Mouse (Mus musculus): ENCODE measurements at regions not wholly inside any gene's neighbourhood (a gene's known extent, or its start where the extent isn't known, plus 50 kb on each side); places are given as distances from the start of the nearest gene placed in this dataset.
"Not testable (repeated sequence)": the region's sequence is repeated elsewhere in the genome, so short reads cannot be mapped to it uniquely, and the experiment has no call there.

DNA sequence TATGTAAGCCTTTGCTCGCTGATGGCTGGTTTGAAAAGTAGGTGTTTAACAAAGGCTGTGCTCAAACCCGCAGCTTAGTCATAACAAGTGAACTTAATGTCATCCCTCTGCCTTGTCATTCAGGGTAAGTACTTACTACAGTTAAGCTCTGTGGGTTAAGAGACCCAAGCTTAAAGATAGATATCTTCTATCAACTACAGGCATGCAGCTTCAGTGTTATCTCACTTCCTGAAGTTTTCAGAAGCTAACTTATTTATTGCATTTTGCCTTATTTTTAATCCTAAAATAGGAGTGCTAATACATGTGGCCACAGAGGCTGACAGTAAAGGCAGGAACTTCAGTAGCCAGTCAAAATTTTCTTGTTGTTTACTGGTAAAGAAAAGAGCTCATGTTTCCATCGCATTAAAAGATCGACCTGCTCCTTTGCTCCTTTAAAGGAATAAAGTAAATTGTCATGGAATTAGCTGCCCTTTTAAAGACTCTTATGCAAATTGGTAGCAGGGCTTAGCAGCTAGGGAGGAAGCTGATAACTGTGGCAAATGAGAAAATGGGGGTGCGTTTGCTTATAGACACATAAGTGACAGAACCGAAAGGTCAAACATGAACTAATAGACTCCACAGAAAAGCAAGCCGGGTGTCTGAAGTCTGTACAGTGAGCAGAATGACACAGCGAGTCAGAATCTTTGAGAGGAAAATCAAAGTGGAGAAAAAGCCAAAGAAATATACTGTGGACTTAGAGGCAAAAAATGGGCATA lies 55.9 kb upstream of the Inpp4b start:
- no peaks in the 10 kb centered on the region for H3K36me3 ChIP-seq (ENCODE audit: insufficient read depth, low read length)
- H3K4me3 ChIP-seq (replicated peaks; ENCODE audit: low read length), result no peak overlapping the region
- no peaks in the 10 kb centered on the region for H3K27me3 ChIP-seq (ENCODE audit: insufficient read depth, low read length)
- no peaks in the 10 kb centered on the region for H3K9me3 ChIP-seq (ENCODE audit: low read length)
- H3K4me1 ChIP-seq (replicated peaks; ENCODE audit: low read depth, low read length), result no peaks in the 10 kb centered on the region
- TF ChIP-seq NANOG (IDR thresholded peaks at IDR 0.05; ENCODE audit: borderline replicate concordance, low read length) (no peak), CTCF (conservative IDR thresholded peaks at IDR 0.05; ENCODE audit: low read length) (no peak), POU5F1 (IDR thresholded peaks at IDR 0.05; ENCODE audit: borderline replicate concordance, low read length) (no peak)

DNA sequence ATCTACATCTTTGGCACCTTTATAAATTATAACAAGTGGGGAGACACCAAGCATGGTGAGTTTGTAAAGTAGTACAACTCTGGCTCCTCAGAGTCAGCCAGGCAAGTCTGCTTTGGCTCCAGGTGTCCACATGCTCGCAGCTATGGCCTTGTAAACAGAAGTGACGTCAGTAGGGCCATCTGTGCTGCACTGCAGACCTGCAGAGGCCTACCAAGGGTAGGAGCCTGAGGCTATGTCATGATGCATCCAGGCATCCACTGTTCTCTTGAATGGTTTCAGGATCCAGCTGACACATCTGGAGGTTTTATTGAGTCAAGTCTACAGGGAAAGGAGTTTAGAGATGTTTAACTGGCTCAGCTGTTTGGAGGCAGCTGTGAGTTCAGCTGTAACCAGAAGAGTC lies 82.3 kb upstream of the Inpp4b start:
- Histone ChIP-seq H3K4me1 (replicated peaks; ENCODE audit: low read depth, low read length) (no peaks in the 10 kb centered on the region), H3K9me3 (ENCODE audit: low read length) (0 out of 2 replicates have a peak, but pooled peaks cover 5% of the 10 kb centered on the region), H3K4me3 (replicated peaks; ENCODE audit: low read length) (no peak overlapping the region), H3K27me3 (ENCODE audit: insufficient read depth, low read length) (no peaks in the 10 kb centered on the region), H3K36me3 (ENCODE audit: insufficient read depth, low read length) (no peaks in the 10 kb centered on the region)
- no peak for TF ChIP-seq NANOG (IDR thresholded peaks at IDR 0.05; ENCODE audit: borderline replicate concordance, low read length)
- TF ChIP-seq POU5F1 (IDR thresholded peaks at IDR 0.05; ENCODE audit: borderline replicate concordance, low read length), result no peak
- TF ChIP-seq CTCF (conservative IDR thresholded peaks at IDR 0.05; ENCODE audit: low read length), result no peak

DNA sequence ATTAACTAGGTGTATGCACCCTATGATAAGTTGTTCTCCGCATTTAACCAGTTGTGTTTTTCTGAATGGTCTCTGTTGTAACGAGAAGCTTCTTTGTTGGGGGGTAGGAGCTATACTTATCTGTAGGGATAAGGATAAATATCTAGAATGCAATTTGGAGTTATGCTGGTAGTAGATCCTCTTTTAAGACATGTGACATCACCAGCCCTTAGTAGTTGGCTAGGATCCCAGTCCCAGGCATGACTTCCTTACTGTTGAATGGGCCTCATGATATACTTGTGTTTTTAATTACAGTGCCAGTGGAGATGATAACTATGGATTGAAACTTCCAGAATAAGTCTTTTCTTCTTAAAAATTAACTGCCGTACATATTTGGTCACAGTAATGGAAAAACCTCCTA lies 118.5 kb upstream of the Inpp4b start:
- H3K9me3 ChIP-seq (ENCODE audit: low read length), result no peaks in the 10 kb centered on the region
- no peak for TF ChIP-seq NANOG (IDR thresholded peaks at IDR 0.05; ENCODE audit: borderline replicate concordance, low read length)
- TF ChIP-seq CTCF (conservative IDR thresholded peaks at IDR 0.05; ENCODE audit: low read length), result no peak
- no peak for TF ChIP-seq POU5F1 (IDR thresholded peaks at IDR 0.05; ENCODE audit: borderline replicate concordance, low read length)
- no peak overlapping the region for H3K4me3 ChIP-seq (replicated peaks; ENCODE audit: low read length)
- H3K36me3 ChIP-seq (ENCODE audit: insufficient read depth, low read length), result no peaks in the 10 kb centered on the region
- no peaks in the 10 kb centered on the region for H3K27me3 ChIP-seq (ENCODE audit: insufficient read depth, low read length)
- H3K4me1 ChIP-seq (replicated peaks; ENCODE audit: low read depth, low read length), result no peaks in the 10 kb centered on the region

DNA sequence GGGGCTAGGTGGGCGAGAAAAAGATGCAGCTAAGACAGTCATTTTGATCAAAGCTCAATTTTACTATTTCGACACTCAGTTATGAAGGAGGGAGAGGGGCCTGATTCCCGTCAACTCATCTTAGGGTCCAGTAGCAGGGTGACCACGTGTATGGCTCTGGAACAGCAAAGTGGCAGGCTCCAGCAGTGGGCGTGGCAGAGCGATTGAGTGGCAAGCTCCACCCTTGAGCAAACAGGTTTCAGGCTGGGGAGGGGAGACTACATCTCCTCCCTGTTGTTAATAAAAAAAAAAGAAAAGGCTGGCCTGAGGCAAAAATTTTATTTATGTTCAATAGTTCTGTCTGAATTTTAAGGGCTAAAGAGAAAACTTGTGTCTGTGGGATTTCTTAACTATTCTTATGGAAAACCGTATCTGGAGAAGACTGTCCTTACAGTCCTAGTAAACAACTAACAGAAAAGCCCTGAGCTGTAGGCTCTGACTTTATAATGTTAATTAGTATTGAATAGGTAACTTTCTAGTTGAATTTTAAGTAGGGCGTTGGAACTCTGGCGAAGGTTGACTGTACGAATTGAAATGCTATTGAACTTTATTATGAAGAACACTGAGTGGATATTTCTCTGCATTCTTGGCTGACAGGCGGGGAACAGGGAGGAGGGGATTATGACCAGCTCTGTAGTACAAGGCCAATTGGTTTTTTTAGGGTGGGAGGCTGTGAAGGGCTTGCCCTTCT lies 155.1 kb upstream of the Inpp4b start:
- H3K4me1 ChIP-seq (replicated peaks; ENCODE audit: low read depth, low read length); H3K4me3 ChIP-seq (replicated peaks; ENCODE audit: low read length); H3K36me3 ChIP-seq (ENCODE audit: insufficient read depth, low read length); H3K27me3 ChIP-seq (ENCODE audit: insufficient read depth, low read length): not testable (repeated sequence)
- H3K9me3 ChIP-seq (ENCODE audit: low read length), result peaks cover 20% of the 10 kb centered on the region

DNA sequence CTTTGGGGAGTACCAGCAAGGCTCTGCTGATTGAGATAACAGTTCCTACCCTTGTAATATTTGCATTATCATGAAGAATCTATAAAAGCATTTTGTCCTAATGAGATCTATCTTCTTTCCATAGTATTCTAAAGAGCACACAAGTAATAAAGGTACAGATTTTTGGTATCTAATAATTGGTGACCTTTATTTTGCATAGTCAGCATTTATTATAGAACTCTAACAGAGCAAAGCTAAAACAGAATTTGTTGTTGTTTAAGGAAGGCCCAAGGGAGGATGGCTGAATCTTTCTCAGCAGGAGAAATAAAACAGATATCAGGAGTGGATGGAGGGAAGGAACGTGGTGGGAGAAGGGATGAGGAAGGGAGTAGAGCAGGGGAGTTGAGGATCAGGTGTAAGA lies 160.8 kb upstream of the Usp38 start:
- TF ChIP-seq CTCF (conservative IDR thresholded peaks at IDR 0.05; ENCODE audit: low read length), result no peak
- no peak for TF ChIP-seq NANOG (IDR thresholded peaks at IDR 0.05; ENCODE audit: borderline replicate concordance, low read length)
- no peak for TF ChIP-seq POU5F1 (IDR thresholded peaks at IDR 0.05; ENCODE audit: borderline replicate concordance, low read length)
- Histone ChIP-seq H3K4me1 (replicated peaks; ENCODE audit: low read depth, low read length) (no peaks in the 10 kb centered on the region), H3K4me3 (replicated peaks; ENCODE audit: low read length) (no peak overlapping the region), H3K9me3 (ENCODE audit: low read length) (no peaks in the 10 kb centered on the region), H3K27me3 (ENCODE audit: insufficient read depth, low read length) (no peaks in the 10 kb centered on the region), H3K36me3 (ENCODE audit: insufficient read depth, low read length) (no peaks in the 10 kb centered on the region)

DNA sequence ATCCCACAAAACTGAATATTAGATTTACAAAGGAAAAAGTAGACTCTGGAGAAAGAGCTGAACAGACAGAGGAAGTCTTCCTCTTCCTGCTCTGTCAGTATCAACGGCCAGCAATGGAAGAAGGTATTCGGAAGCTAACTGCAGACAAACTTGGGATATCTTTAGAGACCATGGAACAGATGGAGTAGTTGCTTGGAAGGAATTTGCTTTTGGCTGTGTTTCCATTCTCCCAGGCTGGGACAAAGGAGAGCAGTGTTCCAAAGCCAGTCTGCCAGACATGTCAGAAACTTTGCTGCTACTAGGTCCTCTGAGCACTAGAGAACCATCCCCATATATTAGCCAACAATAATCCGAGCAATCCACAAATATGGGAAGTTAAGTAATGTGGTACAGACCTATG lies 132.5 kb upstream of the Usp38 start:
- TF ChIP-seq NANOG (IDR thresholded peaks at IDR 0.05; ENCODE audit: borderline replicate concordance, low read length) (no peak), POU5F1 (IDR thresholded peaks at IDR 0.05; ENCODE audit: borderline replicate concordance, low read length) (no peak), CTCF (conservative IDR thresholded peaks at IDR 0.05; ENCODE audit: low read length) (no peak)
- H3K9me3 ChIP-seq (ENCODE audit: low read length), result no peaks in the 10 kb centered on the region
- H3K4me1 ChIP-seq (replicated peaks; ENCODE audit: low read depth, low read length), result no peaks in the 10 kb centered on the region
- no peak overlapping the region for H3K4me3 ChIP-seq (replicated peaks; ENCODE audit: low read length)
- no peaks in the 10 kb centered on the region for H3K36me3 ChIP-seq (ENCODE audit: insufficient read depth, low read length)
- no peaks in the 10 kb centered on the region for H3K27me3 ChIP-seq (ENCODE audit: insufficient read depth, low read length)

DNA sequence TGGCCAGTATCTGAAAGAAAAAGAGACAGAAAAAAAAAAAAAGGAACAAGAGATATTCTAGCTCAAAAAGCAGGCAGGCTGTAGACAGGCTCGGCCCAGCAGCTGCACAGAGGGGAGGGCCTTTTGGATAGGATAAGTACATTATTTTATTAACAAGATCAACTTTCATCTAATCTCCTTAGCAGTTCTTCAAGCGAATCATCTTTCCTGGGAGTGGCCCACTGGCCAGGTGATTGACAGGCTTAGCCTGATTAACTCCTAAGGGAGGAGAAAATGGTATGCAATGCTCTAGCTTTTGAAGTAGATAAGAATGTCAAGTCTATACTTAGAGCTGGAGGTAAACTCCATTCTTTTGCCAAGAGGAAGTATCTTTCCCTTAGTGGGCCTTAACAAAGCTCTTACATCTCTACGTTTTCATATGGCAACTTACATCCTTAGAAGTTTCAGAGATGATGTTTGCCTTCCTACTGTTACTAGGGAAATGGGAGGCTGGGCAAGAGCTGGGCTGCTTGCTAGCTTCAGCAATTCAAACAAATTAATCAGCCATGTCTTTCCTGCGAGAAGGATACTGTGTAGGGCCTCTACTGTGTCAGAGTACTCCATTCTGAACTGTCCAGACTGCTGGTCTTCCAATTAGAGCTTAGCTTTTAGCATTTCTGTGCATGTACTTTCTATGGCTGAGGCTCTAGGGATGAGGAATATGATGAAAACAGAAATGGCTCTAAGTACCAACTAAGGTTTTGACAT lies 92.2 kb upstream of the Usp38 start:
- H3K36me3 ChIP-seq (ENCODE audit: insufficient read depth, low read length), result no peaks in the 10 kb centered on the region
- H3K27me3 ChIP-seq (ENCODE audit: insufficient read depth, low read length), result no peaks in the 10 kb centered on the region
- H3K9me3 ChIP-seq (ENCODE audit: low read length), result no peaks in the 10 kb centered on the region
- no peak overlapping the region for H3K4me3 ChIP-seq (replicated peaks; ENCODE audit: low read length)
- H3K4me1 ChIP-seq (replicated peaks; ENCODE audit: low read depth, low read length), result 0 out of 2 replicates have a peak, but pooled peaks cover 4% of the 10 kb centered on the region
- TF ChIP-seq CTCF (conservative IDR thresholded peaks at IDR 0.05; ENCODE audit: low read length), result no peak
- TF ChIP-seq POU5F1 (IDR thresholded peaks at IDR 0.05; ENCODE audit: borderline replicate concordance, low read length), result no peak
- no peak for TF ChIP-seq NANOG (IDR thresholded peaks at IDR 0.05; ENCODE audit: borderline replicate concordance, low read length)

DNA sequence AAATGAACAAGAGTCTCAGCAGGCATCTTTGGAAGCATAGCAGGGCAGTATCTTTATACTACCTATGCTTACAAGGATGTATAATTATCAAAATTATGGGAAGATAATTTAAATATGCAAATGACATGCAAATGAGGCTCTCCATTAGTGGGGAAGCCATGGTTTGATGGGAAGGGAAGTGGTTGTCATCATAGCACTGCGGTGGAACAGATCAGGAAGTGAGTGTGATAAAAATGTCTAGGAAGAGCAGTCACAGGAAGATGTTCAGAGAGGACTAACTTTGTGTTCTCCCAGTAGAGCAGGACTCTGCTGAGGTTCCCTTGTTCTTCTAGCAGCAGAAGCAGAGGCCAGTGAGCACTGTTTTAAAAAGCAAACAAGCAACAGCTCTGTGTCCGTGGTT lies 84.2 kb upstream of the Usp38 start:
- no peaks in the 10 kb centered on the region for H3K36me3 ChIP-seq (ENCODE audit: insufficient read depth, low read length)
- TF ChIP-seq POU5F1 (IDR thresholded peaks at IDR 0.05; ENCODE audit: borderline replicate concordance, low read length) (no peak), NANOG (IDR thresholded peaks at IDR 0.05; ENCODE audit: borderline replicate concordance, low read length) (no peak), CTCF (conservative IDR thresholded peaks at IDR 0.05; ENCODE audit: low read length) (no peak)

More for the DNA sequence above, 84.2 kb upstream of the Usp38 start:
- Histone ChIP-seq H3K9me3 (ENCODE audit: low read length) (no peaks in the 10 kb centered on the region), H3K27me3 (ENCODE audit: insufficient read depth, low read length) (no peaks in the 10 kb centered on the region), H3K4me1 (replicated peaks; ENCODE audit: low read depth, low read length) (peaks cover 6% of the 10 kb centered on the region; the same call in 1 of the 2 replicates), H3K4me3 (replicated peaks; ENCODE audit: low read length) (no peak overlapping the region)
